Mouse (Mus musculus) thymus, adult 2 months (tissue): Measurements from ENCODE around the gene 6030468B19Rik.

Source experiments
- CTCF ChIP-seq: fragments of 200-500 bp; IDR thresholded peaks from 2 replicates; pipeline ENCODE4 v1.5.1; 2012; ENCODE audit warnings: mild to moderate bottlenecking, control low read depth, low read length, moderate library complexity, borderline replicate concordance; ENCODE audit not compliant: control insufficient read depth, poor library complexity, insufficient read depth; ENCODE audit errors: extremely low read depth
- POLR2A ChIP-seq: fragments of 200-500 bp; IDR thresholded peaks from 2 replicates; pipeline ENCODE4 v1.6.1; 2012; ENCODE audit warnings: mild to moderate bottlenecking, low read length, control low read depth, moderate library complexity; ENCODE audit not compliant: control insufficient read depth, poor library complexity, insufficient read depth; ENCODE audit errors: extremely low read depth

DNA sequence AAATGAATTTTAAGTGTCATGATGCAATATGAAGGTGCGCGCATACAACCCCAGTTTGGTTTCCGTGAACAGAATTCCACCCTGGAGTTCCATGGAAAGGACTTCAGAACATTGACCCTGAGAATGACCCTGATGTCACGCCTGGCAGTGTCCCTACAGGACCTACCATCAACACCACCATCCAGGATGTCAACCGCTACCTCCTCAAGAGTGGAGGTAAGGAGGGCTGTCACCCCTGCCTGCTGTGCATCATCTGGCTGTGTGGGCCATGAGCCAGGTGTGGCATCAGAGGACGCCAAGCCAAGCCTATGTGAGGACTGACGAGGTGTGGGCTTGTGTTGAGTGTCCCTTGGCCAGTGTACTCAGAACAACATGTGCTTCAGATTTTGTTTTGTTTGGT, 41.6 kb upstream of the 6030468B19Rik start:
- TF ChIP-seq CTCF (no peak), POLR2A (no peak)
